Comparison of ENCODE assay signal across 11 mouse cellular contexts in the genomic region with DNA sequence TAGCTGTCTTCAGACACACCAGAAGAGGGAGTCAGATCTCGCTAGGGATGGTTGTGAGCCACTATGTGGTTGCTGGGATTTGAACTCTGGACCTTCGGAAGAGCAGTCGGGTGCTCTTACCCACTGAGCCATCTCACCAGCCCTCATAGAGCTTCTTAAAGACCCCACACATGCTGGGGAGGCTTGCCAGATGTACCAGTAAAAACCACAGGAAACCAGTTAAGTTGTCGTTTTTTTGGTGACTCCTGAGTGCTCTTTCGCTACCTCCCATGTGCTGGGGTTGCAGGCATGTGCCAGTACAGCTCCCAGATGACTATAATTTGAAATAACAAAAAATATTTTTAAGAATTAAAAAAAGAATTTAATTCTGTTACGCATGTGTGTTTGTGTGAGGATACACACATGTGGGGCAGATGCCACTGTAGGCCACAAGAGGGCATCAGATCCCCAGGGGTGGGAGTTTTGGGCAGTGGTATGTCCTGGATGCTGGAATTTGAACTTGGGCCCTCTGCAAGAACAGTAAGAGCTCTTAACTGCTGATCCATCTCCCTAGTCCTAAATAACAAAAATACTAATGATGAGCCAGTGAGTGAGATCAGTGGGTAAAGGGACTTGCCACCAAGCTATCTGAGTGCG. TPM values are rescaled to one million over a fixed set of nuclear protein-coding genes. Genes with fewer than 3 reads are reported as not detected.
DNase-seq lines count a peak whose midpoint lies in the region; ATAC-seq and TF ChIP-seq lines count a peak whose summit lies in the region.
"Had no signal": no experiment of that assay in that cellular context is flagged by ENCODE, and none has a peak within 500 bp of the region (broad histone marks: within the 10 kb centered on the region; RNA-seq: fewer than 3 reads in every experiment).

No protein-coding gene starts in this region.

- 90% methylated on average over 7 of the region's 7 CpGs for WGBS in kidney, embryonic 15.5 days
- WGBS in lung, embryonic 14.5 days = 84% methylated on average over 7 of the region's 7 CpGs
- 90% methylated on average over 7 of the region's 7 CpGs for WGBS in forebrain, embryonic 10.5 days

- DNase-seq in kidney, adult 9 months = peak; percentile 64
- DNase-seq in ZHBTc4 (ENCODE audit: low read depth, low spot score) = peak; percentile 59
- DNase-seq in lung, embryonic 14.5 days = no peak
- DNase-seq in right cerebral cortex, postnatal 10 days (ENCODE audit: low spot score in 2 of 2) = no peak
- no peak for DNase-seq in forebrain, embryonic 10.5 days (ENCODE audit: extremely low spot score, low spot score)
- DNase-seq: cerebellum, adult 18-20 months had no signal

- H3K27me3 ChIP-seq in kidney, embryonic 15.5 days = no peaks in the 10 kb centered on the region
- H3K27me3 ChIP-seq in ES-Bruce4 (ENCODE audit: control insufficient read depth, insufficient read depth, low read length, poor library complexity, severe bottlenecking) = no peaks in the 10 kb centered on the region
- H3K27me3 ChIP-seq in lung, embryonic 14.5 days (ENCODE audit: insufficient read depth, low read length) = no peaks in the 10 kb centered on the region
- H3K27me3 ChIP-seq in forebrain, embryonic 10.5 days (ENCODE audit: poor library complexity, severe bottlenecking) = peaks cover 3% of the 10 kb centered on the region; the same call in 1 of the 2 replicates
- H3K27me3 ChIP-seq: forebrain, embryonic 15.5 days; hindbrain, embryonic 15.5 days; lung, embryonic 15.5 days had no signal

- H3K36me3 ChIP-seq in kidney, embryonic 15.5 days = no peaks in the 10 kb centered on the region
- no peaks in the 10 kb centered on the region for H3K36me3 ChIP-seq in ES-Bruce4 (ENCODE audit: control insufficient read depth, insufficient read depth, low read length, poor library complexity, severe bottlenecking)
- no peaks in the 10 kb centered on the region for H3K36me3 ChIP-seq in lung, embryonic 14.5 days (ENCODE audit: insufficient read depth)
- H3K36me3 ChIP-seq in forebrain, embryonic 10.5 days (replicated peaks) = no peaks in the 10 kb centered on the region
- H3K36me3 ChIP-seq: forebrain, embryonic 15.5 days; hindbrain, embryonic 15.5 days; lung, embryonic 15.5 days had no signal

- peak; percentile 78 for TF ChIP-seq CTCF in ES-Bruce4 (IDR thresholded peaks at IDR 0.05; ENCODE audit: low read depth, low read length)
- peak; percentile 65 for TF ChIP-seq CTCF in lung, embryonic 14.5 days (IDR thresholded peaks at IDR 0.05; ENCODE audit: low read depth)

- no peak overlapping the region for H3K27ac ChIP-seq in kidney, embryonic 15.5 days
- H3K27ac ChIP-seq in ES-Bruce4 (ENCODE audit: insufficient read depth, low read length) = no peak overlapping the region
- H3K27ac ChIP-seq in lung, embryonic 14.5 days (ENCODE audit: low read depth) = no peak overlapping the region
- H3K27ac ChIP-seq in forebrain, embryonic 10.5 days = no peak overlapping the region
- H3K27ac ChIP-seq: forebrain, embryonic 15.5 days; hindbrain, embryonic 15.5 days; lung, embryonic 15.5 days had no signal

- H3K4me1 ChIP-seq in kidney, embryonic 15.5 days = no peaks in the 10 kb centered on the region
- H3K4me1 ChIP-seq in ES-Bruce4 (ENCODE audit: control insufficient read depth, insufficient read depth, low read length) = peaks cover 3% of the 10 kb centered on the region
- no peaks in the 10 kb centered on the region for H3K4me1 ChIP-seq in lung, embryonic 14.5 days (ENCODE audit: insufficient read depth)
- H3K4me1 ChIP-seq in forebrain, embryonic 10.5 days = peaks cover 2% of the 10 kb centered on the region; the same call in 1 of the 2 replicates
- H3K4me1 ChIP-seq: forebrain, embryonic 15.5 days; hindbrain, embryonic 15.5 days; lung, embryonic 15.5 days had no signal

- no peaks in the 10 kb centered on the region for H3K9me3 ChIP-seq in kidney, embryonic 15.5 days (replicated peaks)
- H3K9me3 ChIP-seq in ES-Bruce4 (replicated peaks; ENCODE audit: control insufficient read depth, insufficient read depth, low read length, poor library complexity, severe bottlenecking) = no peaks in the 10 kb centered on the region
- H3K9me3 ChIP-seq in lung, embryonic 14.5 days (ENCODE audit: low read depth, low read length) = no peaks in the 10 kb centered on the region
- no peaks in the 10 kb centered on the region for H3K9me3 ChIP-seq in forebrain, embryonic 10.5 days
- H3K9me3 ChIP-seq: forebrain, embryonic 15.5 days; hindbrain, embryonic 15.5 days; lung, embryonic 15.5 days had no signal

- no peak overlapping the region for H3K9ac ChIP-seq in kidney, embryonic 15.5 days
- H3K9ac ChIP-seq in ES-Bruce4 (ENCODE audit: low read depth, poor library complexity, severe bottlenecking) = no peak overlapping the region
- no peak overlapping the region for H3K9ac ChIP-seq in lung, embryonic 14.5 days
- H3K9ac ChIP-seq: forebrain, embryonic 15.5 days; hindbrain, embryonic 15.5 days; lung, embryonic 15.5 days had no signal

- no peak overlapping the region for H3K4me3 ChIP-seq in kidney, embryonic 15.5 days (replicated peaks)
- H3K4me3 ChIP-seq in ES-Bruce4 (ENCODE audit: low read depth, low read length) = no peak overlapping the region
- H3K4me3 ChIP-seq in lung, embryonic 14.5 days (ENCODE audit: low read depth, low read length) = no peak overlapping the region
- H3K4me3 ChIP-seq in forebrain, embryonic 10.5 days = no peak overlapping the region
- H3K4me3 ChIP-seq: forebrain, embryonic 15.5 days; hindbrain, embryonic 15.5 days; lung, embryonic 15.5 days had no signal

- ATAC-seq in kidney, embryonic 15.5 days (replicated peaks; ENCODE audit: low FRiP score) = no peak
- no peak for ATAC-seq in lung, embryonic 14.5 days (ENCODE audit: insufficient read depth)
- ATAC-seq: forebrain, embryonic 15.5 days had no signal

- no peak for TF ChIP-seq EP300 in ES-Bruce4 (IDR thresholded peaks at IDR 0.05; ENCODE audit: insufficient read depth, low read depth, low read length)

- no peak for TF ChIP-seq POLR2A in ES-Bruce4 (IDR thresholded peaks at IDR 0.05; ENCODE audit: insufficient read depth, low read length)

- no peak overlapping the region for H3K4me2 ChIP-seq in kidney, embryonic 15.5 days
- H3K4me2 ChIP-seq in lung, embryonic 14.5 days = no peak overlapping the region
- H3K4me2 ChIP-seq: forebrain, embryonic 15.5 days; hindbrain, embryonic 15.5 days; lung, embryonic 15.5 days had no signal

RNA-seq across cellular contexts. Expression of a gene that starts 13.5 kb away (rescaled TPM):
- 0.44 and 0.60 TPM in 2 replicates for polyA plus RNA-seq in kidney, embryonic 15.5 days (2015; fragmentation: Nextera tagmentation; extraction: Ambion mirVana)
- 0.28 TPM in 1 of 2 replicates, not detected in the other for polyA plus RNA-seq in ES-Bruce4 (2011; ENCODE audit: insufficient read depth, insufficient read length, low read depth, missing spikeins)
- 0.46 and 0.47 TPM in 2 replicates for polyA plus RNA-seq in lung, embryonic 14.5 days (2014; fragmentation: Nextera tagmentation; extraction: Ambion mirVana)
- polyA plus RNA-seq in forebrain, embryonic 10.5 days (2016; fragmentation: Nextera tagmentation; extraction: Ambion mirVana) = 1.4 TPM in 2 replicates

RNA-seq across cellular contexts. Expression of a gene that starts 22.4 kb away (rescaled TPM):
- 35.5 and 37.0 TPM in 2 replicates for polyA plus RNA-seq in kidney, embryonic 15.5 days (2015; fragmentation: Nextera tagmentation; extraction: Ambion mirVana)
- 20.4 and 21.4 TPM in 2 replicates for polyA plus RNA-seq in ES-Bruce4 (2011; ENCODE audit: insufficient read depth, insufficient read length, low read depth, missing spikeins)
- polyA plus RNA-seq in lung, embryonic 14.5 days (2014; fragmentation: Nextera tagmentation; extraction: Ambion mirVana) = 37.9 and 40.7 TPM in 2 replicates
- polyA plus RNA-seq in forebrain, embryonic 10.5 days (2016; fragmentation: Nextera tagmentation; extraction: Ambion mirVana) = 39.6 and 42.4 TPM in 2 replicates

RNA-seq across cellular contexts. Expression of a gene that starts 30.0 kb away (rescaled TPM):
- 1.4 and 2.0 TPM in 2 replicates for polyA plus RNA-seq in kidney, embryonic 15.5 days (2015; fragmentation: Nextera tagmentation; extraction: Ambion mirVana)
- polyA plus RNA-seq in ES-Bruce4 (2011; ENCODE audit: insufficient read depth, insufficient read length, low read depth, missing spikeins) = 0.22 TPM in 1 of 2 replicates, not detected in the other
- 1.2 and 1.5 TPM in 2 replicates for polyA plus RNA-seq in lung, embryonic 14.5 days (2014; fragmentation: Nextera tagmentation; extraction: Ambion mirVana)
- 0.20 and 0.21 TPM in 2 replicates for polyA plus RNA-seq in forebrain, embryonic 10.5 days (2016; fragmentation: Nextera tagmentation; extraction: Ambion mirVana)

RNA-seq across cellular contexts. Expression of a gene that starts 39.9 kb away (rescaled TPM):
- 105 and 112 TPM in 2 replicates for polyA plus RNA-seq in kidney, embryonic 15.5 days (2015; fragmentation: Nextera tagmentation; extraction: Ambion mirVana)
- 19.6 and 25.5 TPM in 2 replicates for polyA plus RNA-seq in ES-Bruce4 (2011; ENCODE audit: insufficient read depth, insufficient read length, low read depth, missing spikeins)
- polyA plus RNA-seq in lung, embryonic 14.5 days (2014; fragmentation: Nextera tagmentation; extraction: Ambion mirVana) = 100 and 110 TPM in 2 replicates
- 36.1 and 37.9 TPM in 2 replicates for polyA plus RNA-seq in forebrain, embryonic 10.5 days (2016; fragmentation: Nextera tagmentation; extraction: Ambion mirVana)

Comparison
In these comparisons a context has a peak if more than half of its experiments do, and no peak if none do; other contexts are left out.
1. DNase-seq: peak in kidney, adult 9 months (single experiment) and ZHBTc4 (single experiment); none in lung, embryonic 14.5 days (single experiment), right cerebral cortex, postnatal 10 days (0 of 2) and forebrain, embryonic 10.5 days (single experiment).